In the genomic region with DNA sequence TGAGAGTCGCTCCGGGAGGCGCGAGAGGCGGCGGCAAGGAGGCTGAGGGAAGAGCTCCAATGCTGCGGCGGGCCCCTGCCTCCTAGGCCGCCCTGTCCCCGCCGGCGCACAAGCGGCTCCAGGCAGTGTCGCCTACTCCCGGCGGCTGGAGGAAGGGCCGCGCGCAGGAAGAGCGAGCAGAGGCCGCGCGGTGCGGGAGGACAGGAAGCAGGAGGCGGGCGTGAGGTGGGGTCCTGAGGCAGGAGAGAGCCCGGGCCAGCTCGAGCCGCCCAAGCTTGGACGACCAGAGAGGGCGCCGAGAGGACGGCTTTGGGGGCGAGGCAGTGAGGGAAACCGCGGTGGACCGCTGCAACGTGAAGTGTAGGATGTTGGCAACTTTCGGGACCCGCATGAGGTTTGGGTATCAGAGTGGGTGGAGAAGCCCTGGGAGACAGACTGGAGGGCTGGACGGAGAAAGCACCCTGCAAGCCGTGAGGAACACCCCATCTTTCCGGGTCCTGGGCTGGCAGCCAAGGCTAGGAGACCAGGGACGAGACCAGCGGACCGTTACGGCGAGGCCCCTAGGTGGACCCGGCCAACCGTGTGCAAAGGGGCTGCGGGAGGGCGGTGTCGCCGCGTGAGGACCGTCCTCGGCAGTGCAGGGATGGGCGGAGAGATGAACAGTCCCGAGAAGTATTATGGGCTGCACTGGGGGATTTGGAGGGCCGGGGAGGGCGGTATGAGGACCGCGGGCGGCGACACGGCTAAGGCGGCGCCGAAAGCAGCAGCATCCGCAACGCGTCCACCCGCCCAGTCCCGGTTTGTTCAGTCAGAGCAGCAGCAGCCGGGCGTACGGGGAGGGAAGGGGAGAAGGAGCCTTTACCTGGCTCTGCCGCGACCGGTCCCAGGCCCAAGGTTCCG, we compare ENCODE assay signal across 8 mouse cellular contexts. TPM values are rescaled to one million over a fixed set of nuclear protein-coding genes. Genes with fewer than 3 reads are reported as not detected.
DNase-seq lines count a peak whose midpoint lies in the region; ATAC-seq and TF ChIP-seq lines count a peak whose summit lies in the region.

No protein-coding gene starts in this region.

- H3K4me1 ChIP-seq in embryonic facial prominence, embryonic 13.5 days = peaks cover 51% of the 10 kb centered on the region
- H3K4me1 ChIP-seq in kidney, embryonic 14.5 days (ENCODE audit: control insufficient read depth, insufficient read depth, low read length) = peaks cover 42% of the 10 kb centered on the region
- H3K4me1 ChIP-seq in liver, postnatal 0 days (ENCODE audit: insufficient read depth) = peaks cover 45% of the 10 kb centered on the region
- H3K4me1 ChIP-seq in neural tube, embryonic 13.5 days (replicated peaks) = peaks cover 57% of the 10 kb centered on the region

- peak; percentile 34 for ATAC-seq in embryonic facial prominence, embryonic 13.5 days (ENCODE audit: insufficient number of reproducible peaks, insufficient read depth, low FRiP score, low TSS enrichment, low read depth)
- ATAC-seq in kidney, embryonic 14.5 days (ENCODE audit: low FRiP score, low TSS enrichment) = peak; percentile 44
- ATAC-seq in liver, postnatal 0 days = peak; percentile 37
- peak; percentile 50 for ATAC-seq in neural tube, embryonic 13.5 days (ENCODE audit: low read depth)

- peak overlapping the region; percentile 91 for H3K4me2 ChIP-seq in embryonic facial prominence, embryonic 13.5 days
- H3K4me2 ChIP-seq in kidney, embryonic 14.5 days (replicated peaks; ENCODE audit: low read depth, low read length) = peak overlapping the region; percentile 91
- H3K4me2 ChIP-seq in liver, postnatal 0 days (ENCODE audit: low read depth, low read length) = peak overlapping the region; percentile 99
- H3K4me2 ChIP-seq in neural tube, embryonic 13.5 days = peak overlapping the region; percentile 93

- TF ChIP-seq EP300 in liver, postnatal 0 days (IDR thresholded peaks at IDR 0.05; ENCODE audit: low read depth) = no peak

- H3K9me3 ChIP-seq in embryonic facial prominence, embryonic 13.5 days = no peaks in the 10 kb centered on the region
- H3K9me3 ChIP-seq in kidney, embryonic 14.5 days (ENCODE audit: control insufficient read depth, low read length) = no peaks in the 10 kb centered on the region
- no peaks in the 10 kb centered on the region for H3K9me3 ChIP-seq in liver, postnatal 0 days (ENCODE audit: low read length)
- H3K9me3 ChIP-seq in neural tube, embryonic 13.5 days = no peaks in the 10 kb centered on the region

- WGBS in embryonic facial prominence, embryonic 13.5 days = under 1% methylated on average over 79 of the region's 81 CpGs
- WGBS in kidney, embryonic 14.5 days = under 1% methylated on average over 80 of the region's 81 CpGs
- WGBS in liver, postnatal 0 days (ENCODE audit: insufficient replicate concordance) = under 1% methylated on average over 69 of the region's 81 CpGs
- under 1% methylated on average over 69 of the region's 81 CpGs for WGBS in neural tube, embryonic 13.5 days

- no peaks in the 10 kb centered on the region for H3K27me3 ChIP-seq in embryonic facial prominence, embryonic 13.5 days
- no peaks in the 10 kb centered on the region for H3K27me3 ChIP-seq in kidney, embryonic 14.5 days (ENCODE audit: control insufficient read depth, insufficient read depth, low read length)
- H3K27me3 ChIP-seq in liver, postnatal 0 days (ENCODE audit: insufficient read depth, low read length) = no peaks in the 10 kb centered on the region
- H3K27me3 ChIP-seq in neural tube, embryonic 13.5 days = no peaks in the 10 kb centered on the region

- TF ChIP-seq CTCF in liver, postnatal 0 days (IDR thresholded peaks at IDR 0.05; ENCODE audit: low read depth) = peak; percentile 51

- H3K4me3 ChIP-seq in embryonic facial prominence, embryonic 13.5 days = peak overlapping the region; percentile 73
- H3K4me3 ChIP-seq in kidney, embryonic 14.5 days (ENCODE audit: low read length) = peak overlapping the region; percentile 78
- peak overlapping the region; percentile 68 for H3K4me3 ChIP-seq in liver, postnatal 0 days (ENCODE audit: low read depth, low read length)
- H3K4me3 ChIP-seq in neural tube, embryonic 13.5 days = peak overlapping the region; percentile 85

- peak overlapping the region; percentile 97 for H3K27ac ChIP-seq in embryonic facial prominence, embryonic 13.5 days
- H3K27ac ChIP-seq in kidney, embryonic 14.5 days (ENCODE audit: low read depth, low read length) = peak overlapping the region; percentile 95
- peak overlapping the region; percentile 90 for H3K27ac ChIP-seq in liver, postnatal 0 days (ENCODE audit: low read depth)
- peak overlapping the region; percentile 93 for H3K27ac ChIP-seq in neural tube, embryonic 13.5 days (replicated peaks)

- no peaks in the 10 kb centered on the region for H3K36me3 ChIP-seq in embryonic facial prominence, embryonic 13.5 days
- H3K36me3 ChIP-seq in kidney, embryonic 14.5 days (ENCODE audit: control insufficient read depth, insufficient read depth, low read length) = no peaks in the 10 kb centered on the region
- H3K36me3 ChIP-seq in liver, postnatal 0 days (replicated peaks; ENCODE audit: insufficient read depth, low read length) = 0 out of 2 replicates have a peak, but pooled peaks cover 3% of the 10 kb centered on the region
- H3K36me3 ChIP-seq in neural tube, embryonic 13.5 days = no peaks in the 10 kb centered on the region

- H3K9ac ChIP-seq in embryonic facial prominence, embryonic 13.5 days = peak overlapping the region; percentile 88
- peak overlapping the region; percentile 83 for H3K9ac ChIP-seq in kidney, embryonic 14.5 days (ENCODE audit: low read depth, low read length)
- peak overlapping the region; percentile 75 for H3K9ac ChIP-seq in liver, postnatal 0 days (replicated peaks)
- peak overlapping the region; percentile 88 for H3K9ac ChIP-seq in neural tube, embryonic 13.5 days

- peak; percentile 75 for DNase-seq in CD4-positive helper T cell, adult 2 months (ENCODE audit: low read depth, low spot score)
- DNase-seq in adrenal gland, postnatal 25 days = peak; percentile 71
- DNase-seq in heart, adult 9 months (ENCODE audit: low spot score in 2 of 2) = peak; percentile 71 to 78
- DNase-seq in liver, postnatal 0 days = peak; percentile 77
- peak; percentile 82 for DNase-seq in testis, postnatal 14 days (ENCODE audit: low spot score)

RNA-seq across cellular contexts. Expression of gene Srgap2, which starts 0.5 kb away (rescaled TPM):
- 29.5 and 37.2 TPM in 2 replicates for total RNA-seq in adrenal gland, postnatal 25 days (2021)
- 16.6 and 20.0 TPM in 2 replicates for polyA plus RNA-seq in embryonic facial prominence, embryonic 13.5 days (2015; fragmentation: Nextera tagmentation; extraction: Ambion mirVana)
- polyA plus RNA-seq in kidney, embryonic 14.5 days (2014; fragmentation: Nextera tagmentation; extraction: Ambion mirVana) = 13.2 and 20.8 TPM in 2 replicates
- 4.1 TPM in 2 replicates for polyA plus RNA-seq in liver, postnatal 0 days (2015; fragmentation: Nextera tagmentation; extraction: Ambion mirVana)
- polyA plus RNA-seq in neural tube, embryonic 13.5 days (2015; fragmentation: Nextera tagmentation; extraction: Ambion mirVana) = 13.4 and 18.4 TPM in 2 replicates

RNA-seq across cellular contexts. Expression of gene Fam72a, which starts 1.1 kb away (rescaled TPM):
- total RNA-seq in adrenal gland, postnatal 25 days (2021) = 1.4 and 1.9 TPM in 2 replicates
- 3.3 and 3.5 TPM in 2 replicates for polyA plus RNA-seq in embryonic facial prominence, embryonic 13.5 days (2015; fragmentation: Nextera tagmentation; extraction: Ambion mirVana)
- 2.7 and 3.3 TPM in 2 replicates for polyA plus RNA-seq in kidney, embryonic 14.5 days (2014; fragmentation: Nextera tagmentation; extraction: Ambion mirVana)
- polyA plus RNA-seq in liver, postnatal 0 days (2015; fragmentation: Nextera tagmentation; extraction: Ambion mirVana) = 1.2 and 1.5 TPM in 2 replicates
- 0.84 and 1.7 TPM in 2 replicates for polyA plus RNA-seq in neural tube, embryonic 13.5 days (2015; fragmentation: Nextera tagmentation; extraction: Ambion mirVana)

Comparison
In these comparisons a context has a peak if more than half of its experiments do, and no peak if none do; other contexts are left out.
1. Peak in every context shown above with its lines: DNase-seq, ATAC-seq, H3K4me3 ChIP-seq and H3K27ac ChIP-seq.